Mouse (Mus musculus) limb, embryonic 13.5 days (tissue): Measurements from ENCODE around the gene Cd96. TPM values are rescaled to one million over a fixed set of nuclear protein-coding genes. Genes with fewer than 3 reads are reported as not detected.

ENCODE experiments used
- ATAC-seq: fragments of 200-750 bp; cut with Nextera tagmentation; 2 replicates; pipeline ENCODE4 v1.8.0; 2017; ENCODE audit warnings: low read depth, moderate number of reproducible peaks, moderate TSS enrichment; ENCODE audit not compliant: low FRiP score
- H3K27ac ChIP-seq: fragments of 300-500 bp; sonication (generic); 2 replicates; pipeline ENCODE4 v1.5.1; 2015; ENCODE audit warnings: inconsistent platforms, mild to moderate bottlenecking, moderate library complexity
- H3K27me3 ChIP-seq: fragments of 300-500 bp; sonication (generic); 2 replicates; pipeline ENCODE4 v1.6.1; 2015; ENCODE audit warnings: mild to moderate bottlenecking, inconsistent platforms
- H3K36me3 ChIP-seq: fragments of 300-500 bp; sonication (generic); 2 replicates; pipeline ENCODE4 v1.6.1; 2015; ENCODE audit warnings: inconsistent platforms, mild to moderate bottlenecking, moderate library complexity
- H3K4me1 ChIP-seq: fragments of 300-500 bp; sonication (generic); 2 replicates; pipeline ENCODE4 v1.6.1; 2015; ENCODE audit warnings: inconsistent platforms
- H3K4me2 ChIP-seq: fragments of 300-500 bp; sonication (generic); replicated peaks from 2 replicates; pipeline ENCODE4 v1.6.1; 2015; ENCODE audit warnings: inconsistent platforms, mild to moderate bottlenecking, moderate library complexity
- H3K4me3 ChIP-seq: fragments of 300-500 bp; sonication (generic); 2 replicates; pipeline ENCODE4 v1.5.1; 2015; ENCODE audit warnings: moderate library complexity, mild to moderate bottlenecking, inconsistent platforms
- H3K9ac ChIP-seq: fragments of 300-500 bp; sonication (generic); 2 replicates; pipeline ENCODE4 v1.6.1; 2015; ENCODE audit warnings: mild to moderate bottlenecking, inconsistent platforms
- H3K9me3 ChIP-seq: fragments of 300-500 bp; sonication (generic); 2 replicates; pipeline ENCODE4 v1.6.1; 2016; ENCODE audit warnings: inconsistent platforms
- WGBS: fragments of 180-500 bp; shearing (Covaris S2); methylation state at CpG from one replicate; pipeline ENCODE4 v1.1.7; 2015; 5-methylcytosine and 5-hydroxymethylcytosine counted together
- polyA plus RNA-seq: library from polyadenylated mRNA; unstranded; fragments of >200 nt; fragmentation: Nextera tagmentation; extraction: Ambion mirVana; gene quantifications from 2 replicates; pipeline ENCODE4 v1.2.1, GENCODE M21; 2015

Cd96 gene
- polyA plus RNA-seq, 1 experiment from 2014 or later: 0.92 TPM

DNA sequence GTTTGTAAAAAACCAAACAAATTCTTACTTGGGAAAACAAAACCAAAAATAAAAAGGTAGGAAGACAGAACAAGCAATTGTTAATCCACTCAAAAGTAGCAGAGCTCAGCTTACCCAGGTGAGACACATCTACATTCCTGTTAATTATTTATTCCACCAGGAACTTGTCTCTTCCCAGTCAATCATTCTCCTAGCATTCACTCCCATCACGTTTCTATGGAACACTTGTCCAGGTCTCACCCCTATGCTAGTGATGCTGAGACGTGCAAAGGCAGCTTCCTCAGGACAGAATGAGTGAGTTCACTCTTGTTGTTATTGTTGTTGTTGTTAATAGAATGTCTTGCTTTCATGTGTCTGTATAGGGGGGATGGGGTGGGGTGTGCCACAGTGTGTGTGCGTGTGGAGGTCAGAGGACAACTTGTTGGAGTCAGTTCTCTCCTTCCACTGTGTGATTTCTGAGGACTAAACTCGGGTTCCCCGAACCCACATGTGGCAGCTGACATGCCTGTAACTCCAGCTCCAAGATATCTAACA lies 97.0 kb downstream of the Cd96 start:
- 74% methylated on average over 5 of the region's 5 CpGs for WGBS
- Histone ChIP-seq H3K4me1 (peaks cover 14% of the 10 kb centered on the region; the same call in 1 of the 2 replicates), H3K27ac (no peak overlapping the region), H3K27me3 (no peaks in the 10 kb centered on the region), H3K36me3 (no peaks in the 10 kb centered on the region), H3K4me2 (no peak overlapping the region), H3K9ac (no peak overlapping the region), H3K9me3 (no peaks in the 10 kb centered on the region), H3K4me3 (no peak overlapping the region)
- ATAC-seq: no peak

DNA sequence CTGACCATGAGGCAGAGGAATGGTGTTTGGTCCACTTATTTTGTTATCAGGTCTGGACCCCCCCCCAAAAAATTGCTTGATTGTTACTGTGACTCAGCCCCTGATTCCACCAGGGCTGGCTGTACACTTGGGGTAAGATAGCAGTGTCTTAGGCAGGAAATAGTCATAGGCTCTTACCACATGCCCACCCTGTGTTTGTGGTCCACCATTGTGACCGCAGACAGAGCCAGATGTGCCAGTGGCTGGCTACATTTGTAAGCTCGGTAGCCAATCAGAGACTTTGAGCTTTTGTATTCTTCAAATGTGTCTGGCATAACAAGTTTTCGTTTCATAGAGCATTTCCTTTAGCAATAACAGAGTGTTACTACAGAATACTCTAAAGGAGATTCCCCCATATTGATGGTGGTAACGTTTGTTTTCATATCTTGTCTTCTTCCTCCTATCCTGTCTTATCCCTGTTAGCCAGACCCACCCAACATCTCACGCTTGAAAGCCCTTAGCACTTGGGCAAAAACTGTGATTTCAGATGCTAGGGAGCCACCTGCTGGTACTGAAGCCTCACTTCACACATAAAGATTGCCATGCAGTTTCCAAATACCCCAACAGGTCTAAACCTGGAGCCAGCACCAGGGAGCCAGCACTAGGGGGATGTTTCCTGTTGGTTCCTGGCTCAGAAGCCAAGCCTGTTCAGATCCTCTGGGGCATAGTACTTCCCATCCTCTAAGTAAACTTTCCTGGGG lies 97.7 kb downstream of the Cd96 start:
- Histone ChIP-seq H3K4me1 (peaks cover 14% of the 10 kb centered on the region; the same call in 1 of the 2 replicates), H3K27ac (no peak overlapping the region), H3K9me3 (no peaks in the 10 kb centered on the region), H3K36me3 (no peaks in the 10 kb centered on the region), H3K27me3 (no peaks in the 10 kb centered on the region), H3K4me2 (no peak overlapping the region), H3K9ac (no peak overlapping the region), H3K4me3 (no peak overlapping the region)
- peak; percentile 81 for ATAC-seq
- WGBS: 48% methylated on average over 5 of the region's 5 CpGs

DNA sequence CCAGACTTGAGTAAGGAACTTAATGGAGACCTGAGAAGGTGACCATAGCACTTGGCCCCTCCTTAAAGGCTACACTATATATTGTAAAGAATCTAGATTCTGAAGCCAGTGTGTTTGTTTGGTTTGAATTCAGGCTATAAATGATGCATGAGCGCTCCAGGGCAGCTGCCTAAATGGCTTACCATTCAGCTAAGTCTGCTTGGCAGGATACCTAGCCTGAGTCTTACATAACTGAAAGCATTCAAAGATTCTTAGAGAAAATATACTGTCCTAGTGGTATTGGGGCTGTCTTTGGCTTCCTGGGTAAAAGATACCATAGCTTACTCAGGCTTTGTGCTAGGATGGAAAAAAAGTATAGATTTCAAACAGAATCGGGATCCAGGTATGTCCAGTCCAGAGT lies 98.7 kb downstream of the Cd96 start:
- 72% methylated on average over 2 of the region's 2 CpGs for WGBS
- H3K36me3 ChIP-seq: no peaks in the 10 kb centered on the region
- no peak overlapping the region for H3K9ac ChIP-seq
- H3K4me1 ChIP-seq: peaks cover 14% of the 10 kb centered on the region; the same call in 1 of the 2 replicates
- H3K27ac ChIP-seq: no peak overlapping the region
- no peak for ATAC-seq
- H3K4me3 ChIP-seq: no peak overlapping the region
- no peaks in the 10 kb centered on the region for H3K27me3 ChIP-seq
- H3K9me3 ChIP-seq: no peaks in the 10 kb centered on the region
- H3K4me2 ChIP-seq: no peak overlapping the region

DNA sequence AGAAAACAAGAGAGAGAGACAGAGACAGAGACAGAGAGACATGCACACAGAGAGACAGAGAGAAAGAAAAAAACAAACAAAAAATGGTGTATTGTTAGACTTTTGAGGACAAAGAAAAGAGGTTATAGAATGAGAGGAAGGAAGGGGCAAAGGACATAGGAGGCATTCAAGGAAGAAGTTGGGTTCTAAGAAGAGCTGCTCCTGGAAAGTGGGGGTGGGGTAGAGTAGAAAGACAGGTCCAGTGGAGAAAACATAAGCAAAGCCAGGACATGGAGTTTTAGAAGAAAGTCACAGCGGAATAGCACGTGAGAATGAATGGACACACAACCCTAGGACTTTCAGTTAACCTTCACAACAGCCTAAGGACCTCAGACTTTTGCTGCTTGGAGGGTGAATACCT lies 99.7 kb downstream of the Cd96 start:
- H3K4me3 ChIP-seq: no peak overlapping the region
- peaks cover 14% of the 10 kb centered on the region; the same call in 1 of the 2 replicates for H3K4me1 ChIP-seq
- no peak for ATAC-seq
- no peak overlapping the region for H3K9ac ChIP-seq
- no peaks in the 10 kb centered on the region for H3K36me3 ChIP-seq
- H3K27ac ChIP-seq: no peak overlapping the region
- H3K9me3 ChIP-seq: no peaks in the 10 kb centered on the region
- 78% methylated on average over 2 of the region's 2 CpGs for WGBS
- H3K27me3 ChIP-seq: no peaks in the 10 kb centered on the region
- H3K4me2 ChIP-seq: no peak overlapping the region

DNA sequence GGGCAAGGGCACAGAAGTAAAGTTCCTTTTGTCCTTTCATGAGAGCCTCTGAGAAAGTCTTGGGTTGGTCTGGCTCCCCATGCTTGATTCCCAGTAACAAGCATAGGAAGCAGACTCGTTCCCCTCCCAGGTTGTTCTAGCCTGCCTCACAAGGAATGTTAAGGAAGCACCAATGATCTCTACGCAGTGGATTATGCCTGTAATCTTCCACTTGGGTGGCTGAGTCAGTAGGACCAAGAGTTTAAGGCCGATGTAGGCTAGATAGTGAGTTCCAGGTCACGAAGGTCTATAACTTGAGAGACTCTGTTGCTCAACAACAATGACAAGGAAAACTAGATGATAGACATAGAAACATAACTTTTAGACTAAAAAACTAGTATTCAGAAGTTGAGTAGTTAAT lies 100.3 kb downstream of the Cd96 start:
- Histone ChIP-seq H3K4me1 (peaks cover 14% of the 10 kb centered on the region; the same call in 1 of the 2 replicates), H3K27me3 (no peaks in the 10 kb centered on the region), H3K9ac (no peak overlapping the region), H3K27ac (no peak overlapping the region), H3K36me3 (no peaks in the 10 kb centered on the region), H3K4me2 (no peak overlapping the region), H3K9me3 (no peaks in the 10 kb centered on the region), H3K4me3 (no peak overlapping the region)
- no peak for ATAC-seq
- WGBS: 83% methylated on average over 4 of the region's 4 CpGs

DNA sequence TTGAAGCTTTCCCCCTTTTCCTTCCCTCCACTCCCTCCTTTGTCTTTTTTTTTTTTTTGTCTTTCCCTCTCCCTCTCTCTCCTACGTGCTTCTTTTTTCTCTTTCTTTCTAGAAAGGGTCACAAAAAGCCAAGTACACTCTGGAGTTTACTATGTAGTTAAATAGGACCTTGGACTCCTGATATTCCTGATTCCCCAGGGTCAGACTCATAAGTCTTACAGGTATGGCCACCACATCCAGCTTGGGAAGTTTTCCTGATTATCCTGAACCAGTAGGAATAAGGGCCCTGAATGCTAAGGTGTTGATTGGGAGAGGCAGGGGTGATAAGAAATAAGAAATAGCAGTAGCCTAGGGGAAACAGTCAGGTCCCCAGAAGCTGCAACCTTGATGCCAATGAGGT lies 100.7 kb downstream of the Cd96 start:
- Histone ChIP-seq H3K36me3 (no peaks in the 10 kb centered on the region), H3K9ac (no peak overlapping the region), H3K4me3 (no peak overlapping the region), H3K4me1 (peaks cover 14% of the 10 kb centered on the region; the same call in 1 of the 2 replicates), H3K27me3 (no peaks in the 10 kb centered on the region), H3K27ac (no peak overlapping the region), H3K9me3 (no peaks in the 10 kb centered on the region), H3K4me2 (no peak overlapping the region)
- no peak for ATAC-seq
- 72% methylated on average over 1 of the region's 1 CpGs for WGBS

DNA sequence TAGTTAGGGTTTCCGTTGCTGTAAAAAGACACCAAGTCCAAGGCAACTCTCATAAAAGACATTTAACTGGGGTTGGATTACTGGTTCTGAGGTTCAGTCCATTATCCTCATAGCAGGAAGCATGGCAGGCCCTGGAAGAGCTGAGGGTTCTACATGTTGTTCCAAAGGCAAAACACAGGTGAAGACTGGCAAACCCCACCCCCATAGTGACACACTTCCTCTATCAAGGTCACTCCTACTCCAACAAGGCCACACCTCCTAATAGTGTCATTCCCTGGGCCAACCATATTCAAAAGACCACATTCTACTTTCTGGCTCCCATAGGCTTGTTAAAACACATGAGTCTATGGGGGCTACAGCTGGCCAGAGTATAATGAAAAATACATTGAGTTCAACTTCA lies 108.4 kb downstream of the Cd96 start:
- H3K4me3 ChIP-seq: no peak overlapping the region
- H3K4me2 ChIP-seq: no peak overlapping the region; the same call in 1 of the 2 replicates
- H3K9ac ChIP-seq: no peak overlapping the region
- WGBS: 27% methylated on average over 1 of the region's 1 CpGs
- ATAC-seq: no peak
- no peaks in the 10 kb centered on the region for H3K9me3 ChIP-seq
- H3K27me3 ChIP-seq: peaks cover 14% of the 10 kb centered on the region
- H3K36me3 ChIP-seq: no peaks in the 10 kb centered on the region
- H3K27ac ChIP-seq: no peak overlapping the region
- H3K4me1 ChIP-seq: peaks cover 16% of the 10 kb centered on the region

DNA sequence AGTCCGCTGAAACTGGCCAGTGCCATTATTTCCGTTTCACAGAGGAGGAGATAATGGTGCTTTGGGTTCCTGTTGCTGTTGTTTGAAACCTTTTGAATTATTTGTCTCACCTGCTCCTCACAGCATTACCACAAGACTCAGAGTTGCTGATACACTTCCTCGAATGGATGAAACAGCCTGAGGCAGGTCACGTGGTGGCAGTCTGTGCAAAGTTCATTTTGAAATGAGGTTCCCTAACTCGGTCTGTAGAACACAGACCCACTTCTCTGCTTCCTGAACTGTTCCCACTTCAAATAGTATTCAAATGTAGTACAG lies 109.2 kb downstream of the Cd96 start:
- peak overlapping the region; percentile 95 for H3K4me2 ChIP-seq
- ATAC-seq: no peak; the same call in 1 of the 2 replicates
- H3K36me3 ChIP-seq: no peaks in the 10 kb centered on the region
- H3K9me3 ChIP-seq: no peaks in the 10 kb centered on the region
- 10% methylated on average over 5 of the region's 5 CpGs for WGBS
- peaks cover 14% of the 10 kb centered on the region for H3K27me3 ChIP-seq
- H3K4me3 ChIP-seq: peak overlapping the region; percentile 59
- H3K27ac ChIP-seq: peak overlapping the region; percentile 75; the same call in 1 of the 2 replicates
- H3K4me1 ChIP-seq: peaks cover 16% of the 10 kb centered on the region
- peak overlapping the region; percentile 70 for H3K9ac ChIP-seq

DNA sequence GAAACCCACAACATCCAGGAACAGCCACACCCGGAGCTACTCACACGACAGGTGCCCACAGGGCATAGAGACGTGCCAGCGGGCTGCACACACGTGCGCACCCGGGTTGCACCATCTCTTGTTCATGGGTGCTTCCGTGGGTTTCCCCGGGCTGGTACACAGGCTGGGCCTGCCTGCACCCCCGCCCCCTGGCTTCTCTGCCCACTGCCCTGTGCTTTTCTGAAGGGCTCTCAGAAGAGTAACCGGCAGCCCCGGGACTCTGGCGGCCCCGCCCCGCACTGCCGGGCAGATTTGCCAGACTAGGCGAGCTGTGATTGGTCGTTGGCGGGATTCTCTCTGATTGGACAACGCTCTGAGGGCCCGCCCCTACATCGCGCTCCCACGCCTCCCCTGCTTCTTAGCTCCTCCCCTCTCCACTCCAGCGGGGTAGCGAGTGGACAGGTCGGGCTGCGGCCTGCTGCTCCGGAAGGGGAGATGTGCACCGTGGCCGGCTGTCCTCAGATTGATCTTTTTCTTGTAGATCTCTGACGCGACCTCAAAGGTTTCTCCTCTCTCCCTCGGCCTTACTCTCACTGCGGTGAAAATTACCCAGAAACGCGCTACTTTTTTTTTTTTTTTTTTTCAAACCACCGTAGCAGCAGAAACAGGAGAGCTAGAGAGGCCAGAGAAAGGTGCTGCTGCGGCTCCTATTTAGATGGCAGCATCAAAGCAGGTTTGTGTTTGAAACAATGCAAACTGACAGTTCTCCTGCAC lies 109.7 kb downstream of the Cd96 start, which contains the start of gene Plcxd2:
Plcxd2 (minus strand) TSS at position 66 of the 753 bp plus-strand sequence.
- Histone ChIP-seq H3K4me2 (peak within 1 kb of the TSS; percentile 95), H3K4me1 (peaks cover 16% of the 10 kb centered on the region), H3K27me3 (peaks cover 14% of the 10 kb centered on the region), H3K4me3 (peak within 1 kb of the TSS; percentile 59), H3K9ac (peak within 1 kb of the TSS; percentile 73), H3K27ac (peak within 1 kb of the TSS; percentile 75; the same call in 1 of the 2 replicates), H3K36me3 (no peaks in the 10 kb centered on the region), H3K9me3 (no peaks in the 10 kb centered on the region)
- WGBS: under 1% methylated on average over 39 of the region's 39 CpGs
- peak; percentile 99 for ATAC-seq

DNA sequence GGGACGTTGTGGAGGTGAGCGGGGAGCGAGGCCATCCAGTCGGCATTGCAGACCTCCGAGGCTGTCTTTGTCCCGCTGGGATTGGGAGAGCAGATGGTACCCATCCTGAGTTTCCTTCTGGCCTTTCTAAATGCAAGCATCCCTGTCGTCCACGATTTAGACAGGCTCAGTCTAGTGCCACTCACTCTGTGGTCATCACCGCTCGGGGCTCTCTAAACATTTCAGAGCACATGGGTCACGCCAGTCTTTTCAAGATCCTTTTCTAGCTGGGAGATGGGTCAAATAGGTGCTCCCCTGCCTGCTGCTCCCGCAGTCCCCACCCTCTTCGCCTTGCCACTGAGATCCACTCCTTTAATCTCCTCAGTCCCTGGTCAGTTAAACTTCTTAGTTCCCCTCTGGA lies 110.3 kb downstream of the Cd96 start:
- no peak; the same call in 1 of the 2 replicates for ATAC-seq
- no peaks in the 10 kb centered on the region for H3K36me3 ChIP-seq
- peak overlapping the region; percentile 59 for H3K4me3 ChIP-seq
- H3K9ac ChIP-seq: peak overlapping the region; percentile 73
- H3K4me2 ChIP-seq: peak overlapping the region; percentile 95
- no peak overlapping the region for H3K27ac ChIP-seq
- H3K9me3 ChIP-seq: no peaks in the 10 kb centered on the region
- H3K4me1 ChIP-seq: peaks cover 16% of the 10 kb centered on the region
- under 1% methylated on average over 13 of the region's 13 CpGs for WGBS
- peaks cover 14% of the 10 kb centered on the region for H3K27me3 ChIP-seq

DNA sequence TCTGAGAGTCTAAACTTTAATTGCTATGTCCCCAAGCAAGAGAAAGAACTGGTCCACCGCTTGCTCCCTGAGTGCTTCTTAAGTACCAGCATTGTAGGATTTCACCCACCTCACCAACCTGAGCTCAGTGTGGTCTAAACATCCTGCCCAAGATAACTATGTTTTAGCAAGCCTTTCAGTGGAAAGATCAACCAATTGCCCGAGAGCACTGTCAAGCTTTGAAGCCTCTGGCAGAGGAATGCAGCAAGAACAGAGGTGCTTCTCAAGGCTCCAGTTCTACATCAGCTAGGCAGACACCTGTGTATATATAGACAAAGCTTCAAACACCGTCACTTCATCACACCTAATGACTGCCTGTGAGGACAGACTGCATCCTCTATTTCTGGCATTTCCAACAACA lies 111.3 kb downstream of the Cd96 start:
- peaks cover 14% of the 10 kb centered on the region for H3K27me3 ChIP-seq
- WGBS: 58% methylated on average over 3 of the region's 3 CpGs
- H3K4me3 ChIP-seq: peak overlapping the region; percentile 59
- no peak for ATAC-seq
- H3K4me2 ChIP-seq: peak overlapping the region; percentile 95
- H3K9ac ChIP-seq: no peak overlapping the region
- H3K4me1 ChIP-seq: peaks cover 16% of the 10 kb centered on the region
- no peaks in the 10 kb centered on the region for H3K9me3 ChIP-seq
- H3K27ac ChIP-seq: no peak overlapping the region
- H3K36me3 ChIP-seq: no peaks in the 10 kb centered on the region

DNA sequence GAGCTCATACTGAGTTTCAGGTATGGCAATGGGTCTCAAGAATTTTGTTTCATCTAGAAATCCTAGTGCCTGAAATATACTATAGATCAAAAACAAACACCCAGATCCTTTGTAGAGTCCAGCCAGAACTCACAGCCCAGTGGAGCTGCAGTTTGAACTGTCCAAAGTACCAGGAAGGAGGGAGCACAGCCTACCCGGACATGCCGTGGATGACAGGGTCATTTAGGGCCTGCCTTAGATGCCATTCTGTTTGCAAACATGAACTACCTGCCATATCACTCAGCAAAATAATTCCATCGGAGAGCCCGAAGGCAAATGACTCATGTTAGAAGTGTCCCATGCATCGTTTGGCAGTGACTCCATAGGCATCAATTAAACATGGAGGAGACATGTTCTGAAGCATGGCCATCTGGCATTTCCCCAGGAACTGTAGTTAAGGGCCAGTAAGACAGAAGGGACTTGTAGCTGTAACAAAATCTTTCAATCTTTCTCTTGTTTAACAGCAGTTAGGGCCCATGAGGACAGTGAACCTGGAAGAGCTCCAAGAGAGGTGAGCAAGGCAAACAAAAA lies 111.9 kb downstream of the Cd96 start:
- 67% methylated on average over 5 of the region's 5 CpGs for WGBS
- H3K27me3 ChIP-seq: peaks cover 14% of the 10 kb centered on the region
- H3K4me3 ChIP-seq: peak overlapping the region; percentile 59; the same call in 1 of the 2 replicates
- no peaks in the 10 kb centered on the region for H3K36me3 ChIP-seq
- H3K9me3 ChIP-seq: no peaks in the 10 kb centered on the region
- H3K4me2 ChIP-seq: peak overlapping the region; percentile 95
- H3K4me1 ChIP-seq: peaks cover 16% of the 10 kb centered on the region
- no peak for ATAC-seq
- H3K27ac ChIP-seq: no peak overlapping the region
- H3K9ac ChIP-seq: no peak overlapping the region
